Mouse (Mus musculus): ENCODE results near the gene Prickle2.

Prickle2 gene

GRCm38 (mm10) chr6:92346729-92347128 lies 359.2 kb downstream of the Prickle2 start:
- DNase-seq, result no peak

GRCm38 (mm10) chr6:92345151-92345550 lies 360.8 kb downstream of the Prickle2 start:
- no peak for DNase-seq

- no peak for DNase-seq
Measured at GRCm38 (mm10) chr6:92344588-92344987, 361.4 kb downstream of the Prickle2 start.
